In the genomic region with DNA sequence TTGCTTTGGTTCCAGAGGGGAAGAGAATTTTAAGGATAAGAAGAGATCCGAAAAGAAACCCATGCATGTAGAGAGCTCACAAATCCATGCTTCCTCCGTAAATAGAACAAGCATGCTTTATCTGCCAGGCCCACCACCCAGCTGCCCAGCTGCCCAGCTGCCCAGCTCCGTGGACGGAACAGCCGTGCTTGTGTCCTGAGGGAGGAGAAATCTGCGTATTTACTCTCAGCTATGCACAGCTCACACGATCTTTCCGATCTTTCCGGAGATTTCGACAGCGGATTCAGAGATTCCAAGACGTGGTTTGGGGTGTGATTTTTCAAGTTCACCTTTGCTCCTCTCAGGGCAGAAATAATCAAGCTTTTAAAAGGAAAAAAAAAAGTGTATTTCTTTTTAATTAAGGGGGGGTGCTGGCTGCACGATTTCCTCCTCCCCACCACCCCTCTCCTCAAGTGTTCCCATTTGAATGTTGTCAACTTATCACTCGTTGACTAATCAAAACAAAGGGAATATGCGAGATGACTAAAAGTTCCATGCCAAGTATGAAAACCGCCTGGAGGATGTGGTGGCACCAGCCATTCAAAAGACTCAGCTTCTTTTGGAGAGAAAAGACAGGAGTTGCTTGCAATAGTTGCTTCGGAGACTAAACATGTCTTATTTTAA, we compare ENCODE assay signal across 8 mouse cellular contexts.
A peak's percentile ranks its signal among the peaks of the same experiment; 100 is the strongest.
DNase-seq lines count a peak whose midpoint lies in the region; ATAC-seq lines count a peak whose summit lies in the region.

No protein-coding gene starts in this region.

- no peak overlapping the region for H3K27ac ChIP-seq in embryonic facial prominence, embryonic 11.5 days (replicated peaks; ENCODE audit: low read depth, low read length)
- no peak overlapping the region for H3K27ac ChIP-seq in hindbrain, embryonic 14.5 days
- H3K27ac ChIP-seq in midbrain, embryonic 15.5 days = no peak overlapping the region

- H3K36me3 ChIP-seq in embryonic facial prominence, embryonic 11.5 days (replicated peaks; ENCODE audit: control insufficient read depth, insufficient read depth, low read depth, low read length) = no peaks in the 10 kb centered on the region
- no peaks in the 10 kb centered on the region for H3K36me3 ChIP-seq in hindbrain, embryonic 14.5 days (replicated peaks; ENCODE audit: control insufficient read depth, insufficient read depth)
- H3K36me3 ChIP-seq in midbrain, embryonic 15.5 days (replicated peaks) = no peaks in the 10 kb centered on the region

- no peaks in the 10 kb centered on the region for H3K9me3 ChIP-seq in embryonic facial prominence, embryonic 11.5 days (replicated peaks; ENCODE audit: control insufficient read depth, low read length)
- no peaks in the 10 kb centered on the region for H3K9me3 ChIP-seq in hindbrain, embryonic 14.5 days (ENCODE audit: control insufficient read depth, low read length)
- H3K9me3 ChIP-seq in midbrain, embryonic 15.5 days = no peaks in the 10 kb centered on the region

- no peak overlapping the region for H3K4me2 ChIP-seq in embryonic facial prominence, embryonic 11.5 days (ENCODE audit: low read depth, low read length)
- peak overlapping the region; percentile 33 for H3K4me2 ChIP-seq in hindbrain, embryonic 14.5 days (replicated peaks)
- peak overlapping the region; percentile 30 for H3K4me2 ChIP-seq in midbrain, embryonic 15.5 days

- no peaks in the 10 kb centered on the region for H3K27me3 ChIP-seq in embryonic facial prominence, embryonic 11.5 days (ENCODE audit: control insufficient read depth, insufficient read depth, low read length)
- no peaks in the 10 kb centered on the region for H3K27me3 ChIP-seq in hindbrain, embryonic 14.5 days (ENCODE audit: control insufficient read depth, insufficient read depth, low read length)
- H3K27me3 ChIP-seq in midbrain, embryonic 15.5 days (replicated peaks) = no peaks in the 10 kb centered on the region

- WGBS in embryonic facial prominence, embryonic 11.5 days = 32% methylated on average over 17 of the region's 17 CpGs
- 55% methylated on average over 17 of the region's 17 CpGs for WGBS in hindbrain, embryonic 14.5 days
- WGBS in midbrain, embryonic 15.5 days = 41% methylated on average over 17 of the region's 17 CpGs

- peak; percentile 28 to 35 for DNase-seq in layer of hippocampus, postnatal 10 days (ENCODE audit: low spot score in 2 of 2)
- DNase-seq in layer of hippocampus, postnatal 36 days = no peak
- DNase-seq in embryonic facial prominence, embryonic 11.5 days (ENCODE audit: low spot score) = peak; percentile 26
- peak; percentile 33 for DNase-seq in hindbrain, embryonic 14.5 days (ENCODE audit: low spot score)
- no peak for DNase-seq in thymus, postnatal 14 days
- DNase-seq in adrenal gland, postnatal 14 days = no peak
- DNase-seq in frontal cortex, adult 2 months (ENCODE audit: extremely low spot score in 1 of 2, low spot score in 1 of 2) = no peak

- ATAC-seq in embryonic facial prominence, embryonic 11.5 days (replicated peaks; ENCODE audit: insufficient number of reproducible peaks, low FRiP score, low TSS enrichment, low read depth) = no peak
- no peak for ATAC-seq in hindbrain, embryonic 14.5 days (ENCODE audit: low FRiP score)
- no peak for ATAC-seq in midbrain, embryonic 15.5 days (replicated peaks)

- H3K4me1 ChIP-seq in embryonic facial prominence, embryonic 11.5 days (ENCODE audit: control insufficient read depth, insufficient read depth, low read length) = no peaks in the 10 kb centered on the region
- no peaks in the 10 kb centered on the region for H3K4me1 ChIP-seq in hindbrain, embryonic 14.5 days (replicated peaks; ENCODE audit: control insufficient read depth, insufficient read depth, low read length)
- H3K4me1 ChIP-seq in midbrain, embryonic 15.5 days = peaks cover 11% of the 10 kb centered on the region

- H3K4me3 ChIP-seq in embryonic facial prominence, embryonic 11.5 days (ENCODE audit: low read depth, low read length) = no peak overlapping the region
- H3K4me3 ChIP-seq in hindbrain, embryonic 14.5 days (replicated peaks; ENCODE audit: low read length) = no peak overlapping the region
- no peak overlapping the region for H3K4me3 ChIP-seq in midbrain, embryonic 15.5 days

- no peak overlapping the region for H3K9ac ChIP-seq in embryonic facial prominence, embryonic 11.5 days (replicated peaks; ENCODE audit: low read length)
- H3K9ac ChIP-seq in hindbrain, embryonic 14.5 days = no peak overlapping the region
- no peak overlapping the region for H3K9ac ChIP-seq in midbrain, embryonic 15.5 days

Comparison
In these comparisons a context has a peak if more than half of its experiments do, and no peak if none do; other contexts are left out.
1. DNase-seq: peak in layer of hippocampus, postnatal 10 days (2 of 2), embryonic facial prominence, embryonic 11.5 days (single experiment) and hindbrain, embryonic 14.5 days (single experiment); none in layer of hippocampus, postnatal 36 days (0 of 2), thymus, postnatal 14 days (single experiment), adrenal gland, postnatal 14 days (single experiment) and frontal cortex, adult 2 months (0 of 2).